Mouse (Mus musculus) hindlimb bud, embryonic 11.5 days (tissue): ENCODE results near the gene Rtn1.

Source experiments
- DNase-seq: peaks from one replicate; pipeline ENCODE4 v3.0.0-alpha.2; 2012; ENCODE audit warnings: low read depth, low spot score; ENCODE audit errors: extremely low spot score

The Rtn1 gene

GRCm38 (mm10) chr12:72374823-72375225, 34.0 kb downstream of the Rtn1 start:
- no peak for DNase-seq

- no peak for DNase-seq
Observed at GRCm38 (mm10) chr12:72373916-72374615, 34.8 kb downstream of the Rtn1 start.

- DNase-seq, result no peak
Observed at GRCm38 (mm10) chr12:72370081-72370480, 38.8 kb downstream of the Rtn1 start.

- no peak for DNase-seq
Observed at GRCm38 (mm10) chr12:72366763-72367162, 42.1 kb downstream of the Rtn1 start.

GRCm38 (mm10) chr12:72366104-72366437, 42.8 kb downstream of the Rtn1 start:
- no peak for DNase-seq

- no peak for DNase-seq
Observed at GRCm38 (mm10) chr12:72365231-72366103, 43.4 kb downstream of the Rtn1 start.

GRCm38 (mm10) chr12:72364543-72364942, 44.3 kb downstream of the Rtn1 start:
- no peak for DNase-seq

- no peak for DNase-seq
Observed at GRCm38 (mm10) chr12:72361701-72362354, 47.0 kb downstream of the Rtn1 start.

GRCm38 (mm10) chr12:72360926-72361615, 47.8 kb downstream of the Rtn1 start:
- no peak for DNase-seq

GRCm38 (mm10) chr12:72359903-72360302, 49.0 kb downstream of the Rtn1 start:
- DNase-seq, result no peak

- DNase-seq, result no peak
Observed at GRCm38 (mm10) chr12:72357667-72358420, 51.0 kb downstream of the Rtn1 start.

- DNase-seq, result no peak
Observed at GRCm38 (mm10) chr12:72354241-72354640, 54.6 kb downstream of the Rtn1 start.

- DNase-seq, result no peak
Observed at GRCm38 (mm10) chr12:72353506-72353905, 55.3 kb downstream of the Rtn1 start.

- no peak for DNase-seq
Observed at GRCm38 (mm10) chr12:72348508-72348907, 60.3 kb downstream of the Rtn1 start.

- DNase-seq, result no peak
Observed at GRCm38 (mm10) chr12:72347184-72347583, 61.7 kb downstream of the Rtn1 start.

- no peak for DNase-seq
Observed at GRCm38 (mm10) chr12:72343639-72344038, 65.2 kb downstream of the Rtn1 start.

GRCm38 (mm10) chr12:72336009-72336408, 72.8 kb downstream of the Rtn1 start:
- DNase-seq, result no peak

- no peak for DNase-seq
Observed at GRCm38 (mm10) chr12:72332488-72333013, 76.3 kb downstream of the Rtn1 start.

- no peak for DNase-seq
Observed at GRCm38 (mm10) chr12:72331912-72332487, 76.9 kb downstream of the Rtn1 start.

- DNase-seq, result no peak
Observed at GRCm38 (mm10) chr12:72326087-72326486, 82.8 kb downstream of the Rtn1 start.
